Mouse (Mus musculus) ovary, postnatal 14 days (tissue): ENCODE data around the gene Hprt.
"Not testable (repeated sequence)": the region's sequence is repeated elsewhere in the genome, so short reads cannot be mapped to it uniquely, and the experiment has no call there.

Experiments used
- DNase-seq: peaks from one replicate; pipeline ENCODE4 v3.0.0; 2022; ENCODE audit warnings: low spot score

Gene Hprt

GRCm38 (mm10) chrX:52987905-52988783, at the start of gene Hprt:
Gene Hprt (plus strand): TSS chrX:52988137.
- peak; percentile 53 for DNase-seq

GRCm38 (mm10) chrX:52945509-52945908, 42.4 kb upstream of the Hprt start:
- no peak for DNase-seq

GRCm38 (mm10) chrX:52949713-52950112, 38.2 kb upstream of the Hprt start:
- DNase-seq = no peak

- DNase-seq = no peak
Measured at GRCm38 (mm10) chrX:52956942-52957341, 31.0 kb upstream of the Hprt start.

GRCm38 (mm10) chrX:52961559-52962110, 26.3 kb upstream of the Hprt start:
- no peak for DNase-seq

- no peak for DNase-seq
Measured at GRCm38 (mm10) chrX:52965149-52965548, 22.8 kb upstream of the Hprt start.

GRCm38 (mm10) chrX:52971211-52972006, 16.5 kb upstream of the Hprt start:
- no peak for DNase-seq

- DNase-seq = no peak
Measured at GRCm38 (mm10) chrX:52972129-52972528, 15.8 kb upstream of the Hprt start.

GRCm38 (mm10) chrX:52972680-52973079, 15.3 kb upstream of the Hprt start:
- no peak for DNase-seq

- no peak for DNase-seq
Measured at GRCm38 (mm10) chrX:52978576-52978975, 9.4 kb upstream of the Hprt start.

- DNase-seq = no peak
Measured at GRCm38 (mm10) chrX:52981378-52981777, 6.6 kb upstream of the Hprt start.

- not testable (repeated sequence) for DNase-seq
Measured at GRCm38 (mm10) chrX:52994726-52995125, 6.8 kb downstream of the Hprt start.

GRCm38 (mm10) chrX:53004887-53005286, 16.9 kb downstream of the Hprt start:
- DNase-seq = not testable (repeated sequence)

GRCm38 (mm10) chrX:53006062-53006461, 18.1 kb downstream of the Hprt start:
- DNase-seq = no peak

GRCm38 (mm10) chrX:53015549-53015948, 27.6 kb downstream of the Hprt start:
- no peak for DNase-seq

GRCm38 (mm10) chrX:53023021-53023420, 35.1 kb downstream of the Hprt start:
- DNase-seq = no peak

GRCm38 (mm10) chrX:53024268-53024667, 36.3 kb downstream of the Hprt start:
- DNase-seq = not testable (repeated sequence)

- DNase-seq = no peak
Measured at GRCm38 (mm10) chrX:53025471-53026223, 37.7 kb downstream of the Hprt start.

- DNase-seq = no peak
Measured at GRCm38 (mm10) chrX:53029559-53029958, 41.6 kb downstream of the Hprt start.

GRCm38 (mm10) chrX:53038194-53038593, 50.3 kb downstream of the Hprt start:
- no peak for DNase-seq

GRCm38 (mm10) chrX:53039651-53040050, 51.7 kb downstream of the Hprt start:
- DNase-seq = no peak

GRCm38 (mm10) chrX:53040138-53040537, 52.2 kb downstream of the Hprt start:
- DNase-seq = no peak
